Comparison of ENCODE assay signal across 15 mouse cellular contexts in the genomic region with DNA sequence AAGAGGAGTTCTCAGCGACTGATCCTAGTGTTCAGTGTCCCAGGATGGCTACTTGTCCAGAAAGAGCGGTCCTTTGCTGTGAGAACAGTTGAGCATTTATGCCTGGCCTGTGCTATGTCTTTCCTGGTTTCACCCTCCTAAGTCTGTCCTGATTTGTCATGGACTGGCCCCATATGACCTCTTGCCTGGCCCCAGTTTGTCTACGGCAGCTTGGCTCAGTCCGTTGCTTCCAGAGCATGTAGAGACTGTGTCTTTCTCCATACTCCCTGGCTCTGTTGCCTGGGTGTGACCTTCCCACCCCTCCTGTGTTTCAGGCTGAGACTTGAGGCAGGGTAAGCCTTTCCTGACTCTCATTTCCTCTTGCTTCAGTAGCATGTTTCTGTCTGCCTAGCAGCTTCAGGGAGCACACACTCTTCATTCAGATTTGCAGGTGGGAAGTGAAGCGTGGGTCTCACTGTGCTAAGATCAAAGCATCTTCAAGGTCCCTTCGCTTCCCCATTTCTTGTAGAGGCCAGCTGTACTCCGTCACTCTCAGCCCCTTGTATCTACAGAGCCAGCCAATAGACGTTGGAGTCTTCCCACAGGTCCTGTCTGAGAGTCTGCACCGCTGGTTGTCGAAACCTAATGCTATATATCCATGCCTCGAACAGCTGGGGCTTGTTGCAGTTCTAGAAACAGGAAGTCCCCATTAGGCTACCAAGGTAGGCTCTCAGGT.
DNase-seq lines count a peak whose midpoint lies in the region; ATAC-seq and TF ChIP-seq lines count a peak whose summit lies in the region.
"Had no signal": no experiment of that assay in that cellular context is flagged by ENCODE, and none has a peak within 500 bp of the region (broad histone marks: within the 10 kb centered on the region; RNA-seq: fewer than 3 reads in every experiment).

No protein-coding gene starts in this region.

- DNase-seq in adrenal gland, adult 2 months, result peak; percentile 32
- no peak for DNase-seq in adrenal gland, adult 8-10 months
- DNase-seq in heart, postnatal 14 days, result no peak
- peak; percentile 59 for DNase-seq in adipocyte (ENCODE audit: low spot score)
- DNase-seq in thymus, adult 2 months, result peak; percentile 45
- no peak for DNase-seq in left cerebral cortex, adult 8-10 months (ENCODE audit: low spot score in 2 of 2)
- DNase-seq: cerebellum, postnatal 25 days; forebrain, postnatal 0 days; lung, adult 2 months; right cerebral cortex, postnatal 14 days had no signal

- H3K4me3 ChIP-seq in heart, embryonic 16.5 days (ENCODE audit: low read length), result no peak overlapping the region
- H3K4me3 ChIP-seq in thymus, adult 2 months (ENCODE audit: control insufficient read depth, insufficient read depth, low read length), result no peak overlapping the region
- no peak overlapping the region for H3K4me3 ChIP-seq in forebrain, embryonic 12.5 days (replicated peaks)
- H3K4me3 ChIP-seq: limb, embryonic 13.5 days had no signal

- no peaks in the 10 kb centered on the region for H3K9me3 ChIP-seq in heart, embryonic 16.5 days (replicated peaks; ENCODE audit: control insufficient read depth, low read length)
- H3K9me3 ChIP-seq in forebrain, embryonic 12.5 days, result no peaks in the 10 kb centered on the region
- H3K9me3 ChIP-seq: limb, embryonic 13.5 days had no signal

- ATAC-seq in heart, embryonic 16.5 days (replicated peaks; ENCODE audit: extremely low read depth, insufficient read depth, low FRiP score), result peak; percentile 24
- ATAC-seq in forebrain, embryonic 12.5 days (ENCODE audit: low FRiP score), result no peak
- ATAC-seq: activated CD4-positive, CD25-positive, alpha-beta regulatory T cell, adult 4 months; forebrain, postnatal 0 days had no signal

- peak overlapping the region; percentile 32; the same call in 1 of the 2 replicates for H3K27ac ChIP-seq in heart, embryonic 16.5 days (ENCODE audit: low read length)
- H3K27ac ChIP-seq in thymus, adult 2 months (ENCODE audit: control insufficient read depth, insufficient read depth, low read length), result peak overlapping the region; percentile 61
- H3K27ac ChIP-seq in forebrain, embryonic 12.5 days, result no peak overlapping the region
- H3K27ac ChIP-seq: limb, embryonic 13.5 days; stomach, postnatal 0 days had no signal

- H3K9ac ChIP-seq in heart, embryonic 16.5 days (ENCODE audit: low read length), result no peak overlapping the region
- H3K9ac ChIP-seq in forebrain, embryonic 12.5 days, result no peak overlapping the region
- H3K9ac ChIP-seq: forebrain, postnatal 0 days; limb, embryonic 13.5 days had no signal

- peaks cover 26% of the 10 kb centered on the region for H3K4me1 ChIP-seq in heart, embryonic 16.5 days (ENCODE audit: control insufficient read depth, insufficient read depth, low read length)
- peaks cover 36% of the 10 kb centered on the region for H3K4me1 ChIP-seq in thymus, adult 2 months (replicated peaks; ENCODE audit: control insufficient read depth, insufficient read depth, low read length)
- no peaks in the 10 kb centered on the region for H3K4me1 ChIP-seq in forebrain, embryonic 12.5 days

- no peak for TF ChIP-seq POLR2A in thymus, adult 2 months (IDR thresholded peaks at IDR 0.05; ENCODE audit: control insufficient read depth, extremely low read depth, insufficient read depth, low read length, poor library complexity)

- H3K36me3 ChIP-seq in heart, embryonic 16.5 days (ENCODE audit: control insufficient read depth, insufficient read depth), result peaks cover 2% of the 10 kb centered on the region; the same call in 1 of the 2 replicates
- no peaks in the 10 kb centered on the region for H3K36me3 ChIP-seq in thymus, adult 2 months (ENCODE audit: control insufficient read depth, insufficient read depth, low read length)
- H3K36me3 ChIP-seq in forebrain, embryonic 12.5 days (replicated peaks), result peaks cover 31% of the 10 kb centered on the region

- no peaks in the 10 kb centered on the region for H3K27me3 ChIP-seq in heart, embryonic 16.5 days (ENCODE audit: control insufficient read depth, insufficient read depth, low read length)
- H3K27me3 ChIP-seq in thymus, adult 2 months (ENCODE audit: control insufficient read depth, insufficient read depth, low read length), result no peaks in the 10 kb centered on the region
- H3K27me3 ChIP-seq in forebrain, embryonic 12.5 days, result no peaks in the 10 kb centered on the region
- H3K27me3 ChIP-seq: limb, embryonic 13.5 days had no signal

- intact Hi-C loops in heart, postnatal 14 days (cut with DNase I), result no loop called here

- H3K4me2 ChIP-seq in heart, embryonic 16.5 days (ENCODE audit: low read depth, low read length), result no peak overlapping the region
- no peak overlapping the region for H3K4me2 ChIP-seq in forebrain, embryonic 12.5 days
- H3K4me2 ChIP-seq: limb, embryonic 13.5 days had no signal

- no peak for TF ChIP-seq CTCF in thymus, adult 2 months (IDR thresholded peaks at IDR 0.05; ENCODE audit: borderline replicate concordance, control insufficient read depth, extremely low read depth, insufficient read depth, low read length, poor library complexity)

- WGBS in heart, embryonic 16.5 days, result 69% methylated on average over 11 of the region's 11 CpGs
- 35% methylated on average over 11 of the region's 11 CpGs for WGBS in thymus, adult 2 months
- WGBS in forebrain, embryonic 12.5 days, result 90% methylated on average over 11 of the region's 11 CpGs

Comparison
In these comparisons a context has a peak if more than half of its experiments do, and no peak if none do; other contexts are left out.
1. DNase-seq: peak in adrenal gland, adult 2 months (single experiment), adipocyte (single experiment) and thymus, adult 2 months (single experiment); none in adrenal gland, adult 8-10 months (single experiment), heart, postnatal 14 days (0 of 2) and left cerebral cortex, adult 8-10 months (0 of 2).